Comparison of ENCODE assay signal across 12 mouse cellular contexts in genomic region chr14:121754110-121754509, GRCm38 (mm10). TPM values are rescaled to one million over a fixed set of nuclear protein-coding genes. Genes with fewer than 3 reads are reported as not detected.
A peak's percentile ranks its signal among the peaks of the same experiment; 100 is the strongest.
DNase-seq lines count a peak whose midpoint lies in the region; ATAC-seq and TF ChIP-seq lines count a peak whose summit lies in the region.
"Had no signal": no experiment of that assay in that cellular context is flagged by ENCODE, and none has a peak within 500 bp of the region (broad histone marks: within the 10 kb centered on the region; RNA-seq: fewer than 3 reads in every experiment).

No protein-coding gene starts in this region.

- H3K4me2 ChIP-seq in lung, embryonic 16.5 days (ENCODE audit: low read depth, low read length) = no peak overlapping the region
- 0 out of 2 replicates have a peak overlapping the region, but pooled peaks have one; percentile 21 for H3K4me2 ChIP-seq in stomach, postnatal 0 days (replicated peaks; ENCODE audit: low read depth)
- H3K4me2 ChIP-seq: liver, embryonic 15.5 days; midbrain, embryonic 13.5 days; neural tube, embryonic 13.5 days had no signal

- no peak for DNase-seq in lung, postnatal 14 days
- DNase-seq in gastrocnemius, postnatal 4 days (ENCODE audit: low spot score in 2 of 2) = peak; percentile 25 to 48
- DNase-seq in kidney, postnatal 25 days = peak; percentile 47 to 76
- DNase-seq in stomach, postnatal 0 days (ENCODE audit: low spot score) = no peak
- no peak for DNase-seq in adrenal gland, postnatal 14 days
- DNase-seq in frontal cortex, adult 2 months (ENCODE audit: extremely low spot score in 1 of 2, low spot score in 1 of 2) = no peak
- DNase-seq: adrenal gland, postnatal 36 days; right cerebral cortex, adult 18-20 months had no signal

- peak; percentile 84 for ATAC-seq in lung, embryonic 16.5 days (ENCODE audit: low read depth)
- peak; percentile 12; the same call in 1 of the 2 replicates for ATAC-seq in stomach, postnatal 0 days (ENCODE audit: low FRiP score, low TSS enrichment)
- ATAC-seq: midbrain, embryonic 13.5 days had no signal

- no peak overlapping the region for H3K9ac ChIP-seq in lung, embryonic 16.5 days (ENCODE audit: low read length)
- no peak overlapping the region for H3K9ac ChIP-seq in stomach, postnatal 0 days (ENCODE audit: low read length)
- H3K9ac ChIP-seq: liver, embryonic 15.5 days; midbrain, embryonic 13.5 days; neural tube, embryonic 13.5 days had no signal

- H3K36me3 ChIP-seq in lung, embryonic 16.5 days (ENCODE audit: control insufficient read depth, insufficient read depth, low read length) = no peaks in the 10 kb centered on the region
- no peaks in the 10 kb centered on the region for H3K36me3 ChIP-seq in stomach, postnatal 0 days (ENCODE audit: control insufficient read depth, insufficient read depth, low read length)
- H3K36me3 ChIP-seq: liver, embryonic 15.5 days; midbrain, embryonic 13.5 days; neural tube, embryonic 13.5 days had no signal

- H3K4me1 ChIP-seq in lung, embryonic 16.5 days (replicated peaks; ENCODE audit: control insufficient read depth, insufficient read depth, low read length) = peaks cover 17% of the 10 kb centered on the region
- peaks cover under 1% of the 10 kb centered on the region; the same call in 1 of the 2 replicates for H3K4me1 ChIP-seq in stomach, postnatal 0 days (replicated peaks; ENCODE audit: control insufficient read depth, insufficient read depth)
- H3K4me1 ChIP-seq: liver, embryonic 15.5 days; midbrain, embryonic 13.5 days had no signal

- no peak for TF ChIP-seq EP300 in stomach, postnatal 0 days (optimal IDR thresholded peaks at IDR 0.05)

- no peak overlapping the region for H3K4me3 ChIP-seq in lung, embryonic 16.5 days (ENCODE audit: low read length)
- no peak overlapping the region for H3K4me3 ChIP-seq in stomach, postnatal 0 days (ENCODE audit: low read depth, low read length)
- H3K4me3 ChIP-seq: liver, embryonic 15.5 days; midbrain, embryonic 13.5 days; neural tube, embryonic 13.5 days had no signal

- no peaks in the 10 kb centered on the region for H3K27me3 ChIP-seq in lung, embryonic 16.5 days (ENCODE audit: control insufficient read depth, insufficient read depth, low read depth, low read length)
- no peaks in the 10 kb centered on the region for H3K27me3 ChIP-seq in stomach, postnatal 0 days (ENCODE audit: control insufficient read depth, insufficient read depth, low read length)
- H3K27me3 ChIP-seq: liver, embryonic 15.5 days; neural tube, embryonic 13.5 days had no signal

- no peak for TF ChIP-seq CTCF in stomach, postnatal 0 days (IDR thresholded peaks at IDR 0.05; ENCODE audit: low read depth)

- H3K9me3 ChIP-seq in lung, embryonic 16.5 days (ENCODE audit: control insufficient read depth, low read length) = no peaks in the 10 kb centered on the region
- H3K9me3 ChIP-seq in stomach, postnatal 0 days (ENCODE audit: control insufficient read depth, low read length) = no peaks in the 10 kb centered on the region
- H3K9me3 ChIP-seq: liver, embryonic 15.5 days; midbrain, embryonic 13.5 days; neural tube, embryonic 13.5 days had no signal

- WGBS in lung, embryonic 16.5 days = 34% methylated on average over 11 of the region's 11 CpGs
- 47% methylated on average over 11 of the region's 11 CpGs for whole genome bisulfite sequencing in stomach, postnatal 0 days

- H3K27ac ChIP-seq in lung, embryonic 16.5 days (ENCODE audit: low read length) = peak overlapping the region; percentile 63
- H3K27ac ChIP-seq in stomach, postnatal 0 days (replicated peaks) = peak overlapping the region; percentile 31; the same call in 1 of the 2 replicates
- H3K27ac ChIP-seq: liver, embryonic 15.5 days; midbrain, embryonic 13.5 days; neural tube, embryonic 13.5 days had no signal

RNA-seq across cellular contexts. Expression of gene Dock9, which starts 43.5 kb away (rescaled TPM):
- 14.3 and 15.1 TPM in 2 replicates for polyA plus RNA-seq in lung, embryonic 16.5 days (2015; fragmentation: Nextera tagmentation; extraction: Ambion mirVana)
- total RNA-seq in gastrocnemius, postnatal 4 days (2021) = 10 to 100 TPM; 40.2 to 44.6 TPM
- polyA plus RNA-seq in stomach, postnatal 0 days (2015; fragmentation: Nextera tagmentation; extraction: Ambion mirVana) = 6.4 and 7.3 TPM in 2 replicates
- total RNA-seq in adrenal gland, postnatal 14 days (2021) = 31.9 and 43.7 TPM in 2 replicates
- 60.7 and 64.7 TPM in 2 replicates for polyA plus RNA-seq in frontal cortex, adult 2 months (2012; rRNA removed)

Comparison
In these comparisons a context has a peak if more than half of its experiments do, and no peak if none do; other contexts are left out.
1. DNase-seq: peak in gastrocnemius, postnatal 4 days (2 of 2) and kidney, postnatal 25 days (2 of 2); none in lung, postnatal 14 days (single experiment), stomach, postnatal 0 days (single experiment), adrenal gland, postnatal 14 days (single experiment) and frontal cortex, adult 2 months (0 of 2).